Mouse (Mus musculus) C2C12 (cell line): ENCODE data around the gene Nuak2.

Experiments
- CEBPB ChIP-seq: IDR thresholded peaks from one replicate; pipeline ENCODE4 v1.6.1; 2011; ENCODE audit warnings: low read depth, mild to moderate bottlenecking, control low read depth, moderate library complexity
- CTCF ChIP-seq: IDR thresholded peaks from one replicate; pipeline ENCODE4 v1.5.1; 2011; ENCODE audit not compliant: control insufficient read depth, insufficient read depth, insufficient read length
- FOSL1 ChIP-seq: IDR thresholded peaks from one replicate; pipeline ENCODE4 v1.8.0; 2011; ENCODE audit warnings: mild to moderate bottlenecking, low read length; ENCODE audit not compliant: poor library complexity, insufficient read depth, severe bottlenecking
- MAX ChIP-seq: IDR thresholded peaks from one replicate; pipeline ENCODE4 v1.6.1; 2011; ENCODE audit warnings: mild to moderate bottlenecking, control low read depth
- MYOD1 ChIP-seq: IDR thresholded peaks from one replicate; pipeline ENCODE4 v1.6.1; 2011; ENCODE audit warnings: low read depth; ENCODE audit not compliant: control insufficient read depth, insufficient read length
- MYOG ChIP-seq: IDR thresholded peaks from one replicate; pipeline ENCODE4 v1.6.1; 2011; ENCODE audit not compliant: control insufficient read depth, insufficient read length; ENCODE audit errors: extremely low read depth
- USF1 ChIP-seq: IDR thresholded peaks from one replicate; pipeline ENCODE4 v1.6.1; 2011; ENCODE audit warnings: low read depth, mild to moderate bottlenecking, control low read depth, moderate library complexity

- TF ChIP-seq CTCF (no peak), USF1 (no peak), MYOG (no peak), MAX (no peak), MYOD1 (no peak), CEBPB (no peak), FOSL1 (no peak)
These were observed 29.6 kb downstream of the Nuak2 start for GRCm38 (mm10) chr1:132345514-132345913.
